Mouse (Mus musculus): ENCODE data around the gene Grm1.

DNA sequence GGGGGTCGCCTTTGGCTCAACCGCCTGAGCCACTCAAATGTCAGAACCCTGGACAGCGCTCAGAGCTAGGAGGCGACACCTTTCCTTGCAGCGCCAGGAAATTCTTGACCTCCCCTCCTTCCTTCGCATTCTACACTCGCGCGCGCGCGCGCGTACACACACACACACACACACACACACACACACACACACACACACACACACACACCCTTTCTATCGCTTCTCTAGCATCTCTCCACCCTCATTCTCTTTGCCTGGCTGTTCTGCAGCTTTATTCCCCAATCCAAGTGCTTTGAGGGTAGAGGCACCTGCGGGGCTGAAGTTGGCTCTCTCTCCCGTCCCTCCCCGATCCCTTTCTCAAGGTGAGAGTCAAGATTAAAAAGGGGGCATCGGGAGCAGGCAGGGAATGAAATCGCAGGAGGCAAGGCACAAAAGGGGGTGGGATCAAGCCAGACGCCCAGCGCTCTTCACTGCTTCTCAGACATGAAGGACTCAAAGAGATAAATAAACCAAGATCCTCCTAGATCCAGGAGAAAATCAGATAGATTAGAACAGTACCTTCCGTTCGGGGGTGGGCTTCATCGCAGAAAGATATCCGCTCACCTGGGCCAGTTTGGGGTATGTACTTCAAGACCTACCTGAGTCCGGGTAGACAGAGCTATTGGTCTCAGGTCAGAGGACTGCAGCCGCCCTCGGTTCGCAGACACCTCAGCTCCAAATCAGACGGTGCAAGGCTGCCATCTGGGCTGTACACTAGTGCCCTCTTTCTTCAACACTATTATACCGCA lies at the start of gene Grm1:
- no peak for TF ChIP-seq GATA1 (IDR thresholded peaks at IDR 0.05; ENCODE audit: borderline replicate concordance, low read length)
- no peak for TF ChIP-seq FLI1 (IDR thresholded peaks at IDR 0.05; ENCODE audit: low read length)
